Mouse (Mus musculus): ENCODE results near the gene Vav2. TPM values are rescaled to one million over a fixed set of nuclear protein-coding genes. Genes with fewer than 3 reads are reported as not detected.

Vav2 gene
- 10 to 100 TPM in 3 of 4 experiments, 1 to 10 TPM in 1; 8.2 to 13.1 (median 12.1) TPM for total RNA-seq (2022)

DNA sequence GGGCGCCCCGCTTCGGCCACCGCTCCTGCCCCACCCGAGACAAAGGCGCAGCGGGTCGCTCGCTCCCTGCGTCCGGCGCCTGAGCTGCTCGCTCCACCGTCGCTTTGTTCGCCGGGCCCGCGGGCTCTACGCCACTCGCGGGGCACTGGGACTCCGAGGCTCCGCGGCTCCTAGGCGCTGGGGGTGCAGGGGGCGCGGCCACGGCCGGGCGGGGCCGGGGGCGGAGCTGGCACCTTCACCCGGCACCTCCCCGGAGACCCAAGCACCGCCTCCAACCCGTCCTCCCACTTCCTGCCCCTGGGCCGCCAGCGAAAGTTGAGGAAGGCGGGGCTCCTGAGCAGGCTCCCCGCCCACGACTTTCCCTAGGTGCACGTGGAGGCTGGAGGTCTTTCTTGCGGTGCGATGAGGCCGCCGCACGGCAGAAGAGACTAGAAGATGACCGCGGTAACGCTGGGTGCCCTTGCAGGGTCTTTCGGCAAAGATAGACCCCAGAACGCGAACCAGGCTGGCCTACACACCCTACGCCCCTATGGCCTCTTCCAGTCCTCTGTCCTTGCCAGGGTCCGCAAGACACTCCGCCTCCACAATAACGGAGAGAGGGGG, at the start of gene Vav2:
Vav2 (minus strand) TSS at position 179 of the 603 bp plus-strand sequence.
- peak; percentile 91 for DNase-seq (ENCODE audit: low spot score)

DNA sequence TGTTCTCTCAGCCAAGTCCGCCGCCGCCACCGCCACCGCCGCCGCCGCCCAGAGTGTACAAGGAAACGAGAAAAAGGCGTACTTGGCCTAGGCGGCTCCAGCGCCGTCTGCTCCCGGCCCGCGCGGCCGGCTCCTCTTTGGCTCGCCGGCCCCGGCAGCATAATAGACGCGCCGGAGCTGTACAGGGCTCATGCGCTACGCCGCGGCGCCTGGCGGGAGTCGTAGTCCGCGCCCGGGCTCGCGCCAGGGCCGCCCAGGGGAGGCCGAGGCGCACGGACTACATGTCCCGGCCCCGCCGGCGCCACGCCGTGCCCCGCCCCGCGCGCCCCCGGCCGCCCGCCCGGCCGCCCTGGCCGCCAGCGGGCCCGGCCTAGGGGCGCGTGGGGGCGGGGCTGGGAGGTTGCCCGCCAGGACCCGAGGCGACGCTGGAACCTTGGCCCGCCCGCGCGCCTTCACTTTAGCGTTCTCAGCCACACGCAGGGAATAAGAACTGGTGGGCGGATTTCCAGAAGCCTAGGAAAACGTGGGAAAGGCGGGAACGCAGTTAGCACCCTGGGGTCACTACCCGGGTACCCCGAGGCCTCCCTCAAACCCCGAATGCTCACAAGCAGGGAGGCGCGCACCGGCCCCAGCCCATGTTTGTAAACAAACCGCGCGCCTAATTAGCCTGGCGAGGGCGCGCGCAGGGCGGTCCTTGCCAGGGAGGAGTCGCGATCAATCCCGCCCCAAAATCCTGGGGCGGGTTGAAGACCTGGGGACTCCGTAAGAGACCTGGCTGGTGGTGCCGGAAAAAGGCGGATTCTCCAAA, 48.9 kb upstream of the Vav2 start:
- peak; percentile 84 for DNase-seq (ENCODE audit: low spot score)

DNA sequence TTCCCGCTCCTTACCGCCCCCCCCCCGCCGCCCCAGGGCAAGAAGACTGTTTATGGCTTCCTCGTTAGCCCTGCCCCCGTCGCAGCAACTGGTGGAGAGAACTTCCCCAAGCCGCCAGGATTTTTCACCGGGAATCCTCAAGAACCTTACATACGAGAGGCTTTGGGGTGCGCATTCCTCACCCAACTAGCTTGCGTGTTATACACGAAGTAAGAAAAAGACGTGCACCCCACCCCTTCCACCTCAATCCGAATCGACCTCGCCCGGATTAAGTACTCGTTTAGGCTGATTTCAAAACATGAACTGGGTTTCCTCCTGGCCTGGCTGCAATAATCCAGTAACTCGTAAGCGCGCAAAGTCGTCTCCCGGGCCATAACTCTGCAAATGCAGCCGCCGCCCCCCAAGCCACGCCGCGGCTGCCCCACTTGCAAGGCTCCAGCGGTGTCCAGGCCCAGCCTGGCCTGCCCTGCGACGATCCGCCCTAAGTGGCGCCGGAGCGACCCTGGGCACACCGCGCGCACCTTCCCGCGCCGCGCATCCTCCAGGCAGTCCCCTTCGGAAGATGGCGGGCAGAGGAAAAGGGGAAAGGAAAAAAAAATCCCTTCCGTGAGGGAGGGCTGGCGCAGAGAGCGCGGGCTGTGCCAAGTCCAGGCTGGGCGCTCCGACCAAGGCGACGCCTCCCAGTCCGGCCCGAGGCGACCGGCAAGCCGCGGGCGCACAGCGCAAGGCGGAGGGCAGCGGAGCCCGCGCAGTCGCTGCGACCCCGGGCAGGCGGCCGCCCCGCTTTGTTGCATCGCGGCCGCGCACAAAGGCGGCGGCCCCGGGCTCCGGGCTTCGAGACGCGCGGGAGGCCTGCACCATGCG, 48.0 kb upstream of the Vav2 start:
- peak; percentile 18 for DNase-seq (ENCODE audit: low spot score)

DNA sequence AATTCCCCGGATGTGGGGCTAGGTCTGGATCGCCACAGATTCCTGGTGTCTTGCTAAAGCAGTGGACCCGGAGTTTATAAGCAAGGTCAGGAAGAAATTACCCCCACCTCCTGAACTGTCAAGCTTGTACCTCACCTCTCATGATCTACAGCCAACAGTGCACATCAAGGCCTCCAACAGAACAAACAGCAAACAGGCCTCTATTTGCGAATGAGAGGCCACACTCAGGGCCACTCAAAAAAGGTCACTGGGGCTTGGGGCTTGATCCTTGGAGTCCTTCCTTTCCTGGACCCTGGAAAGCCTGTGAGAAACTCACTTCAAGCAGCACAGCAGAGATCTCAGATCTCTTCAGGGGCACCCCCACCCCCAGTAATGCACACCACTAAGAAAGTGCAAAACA, 47.1 kb upstream of the Vav2 start:
- no peak for DNase-seq (ENCODE audit: low spot score)

DNA sequence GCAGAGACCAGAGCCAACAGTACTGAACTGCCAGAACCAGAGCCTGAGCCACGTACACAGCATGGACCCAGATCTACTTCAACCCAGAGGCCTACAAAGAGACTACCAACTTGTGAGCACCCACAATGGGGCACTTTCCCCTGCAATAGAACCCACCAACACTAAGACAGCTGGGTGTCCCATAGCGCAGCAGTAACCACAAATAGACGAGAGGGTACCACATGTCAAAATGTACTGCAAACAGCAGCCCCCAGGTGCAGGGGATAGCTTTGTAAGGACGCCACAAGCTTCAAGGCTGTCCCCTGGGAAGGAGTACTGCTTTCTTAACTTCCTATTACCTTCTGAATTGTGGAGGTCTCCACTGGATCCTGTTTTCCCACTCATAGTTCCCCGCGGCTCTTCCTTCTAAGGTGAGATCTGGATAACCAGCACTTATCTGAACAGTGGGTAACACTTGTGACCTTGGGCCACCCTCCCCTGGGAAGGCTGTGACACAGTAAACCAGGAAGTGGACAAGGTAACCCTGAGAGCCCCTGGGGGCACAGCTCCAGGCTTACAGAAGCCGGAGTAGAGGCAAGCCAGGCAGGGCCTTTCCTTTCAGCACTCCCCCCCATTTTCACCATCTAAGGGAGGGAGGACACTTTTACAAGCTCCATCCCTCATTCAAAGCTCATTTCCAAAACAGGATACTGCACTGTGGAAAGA, 46.4 kb upstream of the Vav2 start:
- DNase-seq (ENCODE audit: low spot score), result no peak

DNA sequence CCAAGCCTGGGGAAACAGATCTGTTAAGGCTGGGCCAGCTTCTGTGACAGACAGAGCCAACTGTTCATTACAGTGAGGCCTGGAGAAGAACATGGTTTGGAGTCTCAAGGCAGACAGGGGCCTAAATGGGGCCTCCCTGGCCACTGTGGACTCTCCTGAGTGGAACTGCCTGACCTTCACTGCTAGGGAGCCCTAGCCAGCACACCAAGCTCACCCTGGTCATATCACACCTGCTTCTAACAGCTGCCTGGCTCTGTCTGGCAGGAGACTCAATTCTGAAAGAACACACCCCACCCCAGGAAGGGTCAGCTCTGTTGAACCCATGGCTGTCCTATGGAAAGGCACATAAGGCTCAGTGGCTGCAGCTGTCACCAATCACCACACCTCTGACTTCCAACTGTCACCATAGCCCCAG, 44.3 kb upstream of the Vav2 start:
- DNase-seq (ENCODE audit: low spot score), result no peak

DNA sequence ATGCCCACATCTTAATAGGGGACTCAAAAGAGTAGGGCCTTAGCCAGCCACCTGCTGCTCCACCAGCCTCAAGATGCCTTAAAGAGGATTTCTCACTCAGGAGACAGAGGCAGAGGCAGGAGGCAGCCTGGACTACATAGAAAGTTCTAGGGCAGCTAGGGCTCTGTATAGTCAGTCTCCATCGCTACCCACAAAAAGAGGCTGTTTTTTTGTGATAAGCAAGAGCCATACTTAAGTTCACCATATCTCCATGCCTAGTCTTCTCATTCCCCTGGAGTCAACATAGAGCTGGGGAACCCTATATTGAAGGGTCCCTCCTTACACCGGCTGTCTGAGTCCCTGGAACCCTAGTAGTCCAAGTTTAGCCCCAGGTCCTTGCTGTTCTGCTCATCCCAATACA, 43.7 kb upstream of the Vav2 start:
- DNase-seq (ENCODE audit: low spot score), result no peak

DNA sequence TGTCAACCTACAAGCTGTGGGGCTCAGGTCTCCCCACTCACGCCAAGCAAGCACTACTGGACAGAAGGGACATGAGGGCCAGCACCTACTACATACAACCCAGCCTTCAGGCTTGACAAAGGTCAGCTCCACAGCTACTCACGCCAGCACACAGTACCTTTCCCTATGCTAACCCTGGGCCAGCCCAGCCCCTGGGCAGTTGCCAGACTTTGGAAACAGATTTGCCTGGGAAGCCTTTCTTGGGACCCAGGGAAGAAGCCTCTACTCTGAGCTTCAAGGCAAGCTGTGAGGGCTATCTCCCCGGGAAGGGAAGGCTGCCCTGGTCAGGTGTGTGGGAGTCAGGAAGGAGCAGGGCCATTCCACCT, 43.1 kb upstream of the Vav2 start:
- no peak for DNase-seq (ENCODE audit: low spot score)

DNA sequence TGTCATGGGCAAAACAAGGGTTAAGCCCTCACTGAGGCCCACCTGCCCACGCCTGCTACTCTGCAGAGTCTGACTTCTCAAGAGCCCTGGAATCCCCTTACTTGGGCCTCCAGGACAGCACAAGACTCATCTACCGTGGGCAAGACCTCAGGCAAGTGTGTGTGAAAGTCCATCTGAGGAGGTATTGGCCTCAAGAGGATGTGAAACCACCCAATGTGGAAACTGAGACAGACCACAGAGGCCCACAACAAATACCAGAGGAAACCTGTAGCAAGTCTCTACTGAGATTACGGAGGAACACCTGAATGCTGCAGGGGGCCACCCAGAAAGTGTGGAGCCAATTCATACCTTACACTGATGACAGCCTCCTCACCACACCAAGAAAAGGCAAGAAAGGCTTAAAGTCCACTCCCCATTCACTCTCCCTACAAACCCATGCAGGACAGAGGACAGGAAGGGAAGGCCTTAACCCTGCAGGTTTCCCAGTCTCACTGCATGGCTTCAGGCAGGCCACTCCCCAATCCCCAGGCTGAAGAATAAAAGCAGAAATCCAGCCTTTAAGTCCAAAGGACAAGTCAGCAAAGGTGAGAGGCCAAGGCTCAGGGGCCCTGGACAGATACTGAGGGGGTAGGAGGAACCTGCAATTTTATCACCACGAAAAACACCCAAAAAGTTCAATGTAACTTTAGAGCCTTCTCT, 42.6 kb upstream of the Vav2 start:
- no peak for DNase-seq (ENCODE audit: low spot score)

DNA sequence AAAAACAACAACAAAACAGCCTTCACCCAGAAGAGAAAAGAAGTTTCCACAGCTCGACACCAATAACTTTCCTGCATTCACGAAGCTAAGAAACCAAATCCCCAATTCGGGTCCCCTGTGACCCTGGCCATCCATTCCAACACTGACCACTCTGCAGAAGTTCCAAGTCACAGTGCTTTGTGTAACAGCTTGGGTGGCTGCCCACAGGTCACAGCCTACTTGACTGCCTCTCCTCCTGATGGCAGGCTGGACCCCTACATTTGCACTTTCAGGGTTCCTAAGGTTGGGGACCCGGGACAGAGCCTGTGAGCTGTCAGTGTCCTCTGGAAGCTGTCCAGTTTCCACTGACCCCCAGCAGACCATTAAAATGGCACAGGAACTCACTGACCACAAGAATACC, 36.1 kb upstream of the Vav2 start:
- DNase-seq (ENCODE audit: low spot score), result no peak

DNA sequence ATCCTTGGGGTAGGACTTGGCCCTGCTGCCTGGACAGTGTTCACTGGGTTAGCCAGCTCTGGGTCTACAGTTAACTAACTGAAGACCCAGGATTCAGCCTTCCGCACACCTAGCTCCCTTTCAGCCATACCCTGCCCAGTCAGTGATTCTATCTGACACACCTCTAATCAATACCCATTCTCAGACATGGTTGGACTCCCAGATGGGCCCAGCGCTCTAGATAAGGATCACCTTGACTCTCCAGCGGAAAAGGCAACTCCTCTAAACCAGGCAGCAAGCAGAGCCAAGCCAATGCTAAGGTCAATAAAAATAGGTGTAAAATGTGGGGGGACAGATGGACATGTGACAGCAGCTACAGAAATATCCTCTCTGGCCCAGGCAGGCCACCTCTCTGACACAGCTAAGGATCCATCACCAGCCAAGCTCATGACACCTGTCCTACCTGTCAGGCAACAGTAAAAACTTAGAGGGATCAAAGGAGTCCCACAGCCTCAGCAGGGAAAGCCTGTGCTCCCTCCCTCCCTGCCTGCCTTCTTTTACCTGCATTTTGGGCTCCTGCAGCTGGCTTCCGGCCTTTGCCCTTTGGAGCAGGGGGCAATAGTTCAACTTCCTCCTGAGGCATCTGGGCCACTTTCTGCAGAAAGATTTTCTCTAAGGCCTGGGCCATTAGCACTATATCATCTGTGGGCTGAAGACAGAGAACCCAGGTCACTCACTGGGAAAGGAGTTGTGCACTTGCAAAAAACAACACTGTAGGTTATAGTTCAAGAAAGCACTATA, 35.2 kb upstream of the Vav2 start:
- no peak for DNase-seq (ENCODE audit: low spot score)

DNA sequence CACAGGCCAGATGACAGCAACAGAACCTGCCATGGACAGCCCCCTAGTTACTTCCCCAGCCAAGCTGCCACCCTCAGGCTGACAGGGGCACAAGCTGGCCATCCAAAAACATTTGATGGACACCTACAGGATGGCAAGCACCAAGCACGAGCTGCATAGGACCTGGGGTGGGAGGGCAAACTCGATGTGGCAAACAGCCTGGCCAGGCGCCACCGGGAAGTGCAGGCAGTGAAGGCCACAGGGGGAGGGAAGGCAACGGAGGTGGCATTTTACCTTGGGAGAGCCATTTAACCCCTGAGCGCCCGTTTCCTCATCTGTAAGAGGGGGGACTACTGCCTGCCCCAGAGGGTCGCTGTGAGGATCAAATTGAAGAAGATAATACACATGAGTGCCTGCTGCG, 33.8 kb upstream of the Vav2 start:
- DNase-seq (ENCODE audit: low spot score), result no peak

DNA sequence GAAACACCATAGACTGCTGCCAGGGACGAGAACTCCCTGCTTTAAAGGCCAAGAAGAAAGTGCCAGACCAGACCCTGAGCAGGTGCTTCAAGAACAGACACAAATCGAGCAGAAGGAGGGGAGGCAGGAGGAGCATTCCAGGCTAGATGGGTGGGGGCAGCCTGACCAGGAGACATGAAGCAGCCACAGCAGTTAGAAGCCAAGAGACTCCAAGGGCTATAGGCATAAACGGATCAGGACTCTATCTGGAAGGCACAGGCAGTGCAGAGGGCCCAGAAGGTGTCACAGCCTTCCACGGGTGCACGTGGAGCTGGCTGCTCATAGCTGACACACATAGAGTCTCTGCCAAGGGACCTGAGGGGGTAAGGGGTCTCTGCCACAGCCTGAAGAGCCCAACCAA, 33.3 kb upstream of the Vav2 start:
- DNase-seq (ENCODE audit: low spot score), result no peak

DNA sequence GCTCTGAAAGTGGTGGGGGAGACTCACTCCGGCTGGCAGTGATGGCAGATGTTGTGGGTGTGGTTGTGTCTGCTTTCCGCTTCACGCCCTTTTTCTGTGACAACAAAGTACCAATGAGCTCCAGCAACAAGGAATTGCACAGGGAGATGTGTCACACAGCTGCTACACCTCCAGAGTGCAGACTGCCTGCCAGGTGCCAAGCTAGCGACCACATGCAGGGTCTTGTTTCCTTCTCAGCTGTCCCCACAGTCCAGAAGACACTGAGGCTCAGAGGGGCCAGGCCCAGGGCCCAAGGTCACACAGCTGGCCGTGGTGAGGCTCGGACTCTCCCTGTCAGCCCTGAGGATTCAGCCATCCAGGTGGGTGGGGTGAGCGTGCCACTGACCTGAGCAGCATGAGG, 32.9 kb upstream of the Vav2 start:
- DNase-seq (ENCODE audit: low spot score), result no peak

DNA sequence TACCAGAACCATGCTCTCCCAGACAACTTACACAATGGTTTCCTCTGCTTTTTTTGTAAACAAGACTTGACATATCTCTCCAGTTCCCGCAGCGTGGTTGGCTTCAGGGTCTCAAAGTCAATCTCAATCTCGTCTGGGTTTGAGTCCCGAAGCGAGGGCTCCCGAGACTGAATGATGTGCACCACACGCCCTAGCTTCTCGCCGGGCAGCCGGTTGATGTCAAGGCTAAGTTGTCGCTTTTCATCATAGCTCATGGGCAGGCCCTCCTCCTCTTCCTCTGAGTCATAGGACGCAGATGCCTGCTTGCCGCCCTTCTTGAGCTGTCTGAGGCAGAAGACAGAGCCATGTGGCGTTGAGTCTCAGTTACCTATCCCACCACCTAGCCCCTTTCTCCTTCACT, 23.4 kb upstream of the Vav2 start:
- no peak for DNase-seq (ENCODE audit: low spot score)

DNA sequence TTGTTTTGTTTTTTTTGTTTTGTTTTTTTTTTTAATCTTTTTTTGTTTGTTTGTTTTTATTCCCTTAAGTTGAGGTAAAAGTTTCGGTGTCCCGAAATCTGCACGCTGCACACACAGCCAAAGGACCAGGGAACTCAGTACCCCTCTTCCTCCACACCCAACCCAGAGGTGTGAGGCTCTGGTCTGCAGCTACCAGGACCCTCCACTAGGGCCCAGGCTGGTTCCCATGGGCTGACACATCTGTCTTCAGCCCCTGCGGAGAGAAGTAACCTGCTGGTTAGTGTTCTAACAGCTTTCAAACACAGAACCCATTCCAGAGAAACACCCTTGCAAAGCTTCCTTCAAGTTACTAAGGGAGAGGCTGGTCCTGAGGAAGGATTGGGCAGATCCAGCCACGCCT, 20.9 kb upstream of the Vav2 start:
- DNase-seq (ENCODE audit: low spot score), result no peak

DNA sequence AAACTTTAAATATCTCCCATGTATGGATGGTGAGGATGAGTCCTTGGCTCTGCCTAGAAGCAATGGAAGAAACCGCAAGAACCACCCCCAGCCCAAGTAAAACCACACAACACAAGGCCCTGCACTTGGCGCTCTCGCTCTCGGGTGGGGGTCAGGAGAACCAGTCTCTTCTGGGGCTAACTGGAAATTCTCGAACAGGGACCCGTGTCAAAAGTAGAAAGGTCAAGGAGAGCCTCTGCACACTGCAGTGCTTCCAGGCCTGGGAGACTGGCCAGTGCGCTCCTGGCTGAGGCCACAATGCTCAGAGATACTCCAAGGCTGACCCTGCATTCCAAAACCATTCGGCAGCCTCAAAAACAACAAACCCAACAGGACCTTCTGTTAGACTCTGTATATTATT, 20.0 kb upstream of the Vav2 start:
- no peak for DNase-seq (ENCODE audit: low spot score)

DNA sequence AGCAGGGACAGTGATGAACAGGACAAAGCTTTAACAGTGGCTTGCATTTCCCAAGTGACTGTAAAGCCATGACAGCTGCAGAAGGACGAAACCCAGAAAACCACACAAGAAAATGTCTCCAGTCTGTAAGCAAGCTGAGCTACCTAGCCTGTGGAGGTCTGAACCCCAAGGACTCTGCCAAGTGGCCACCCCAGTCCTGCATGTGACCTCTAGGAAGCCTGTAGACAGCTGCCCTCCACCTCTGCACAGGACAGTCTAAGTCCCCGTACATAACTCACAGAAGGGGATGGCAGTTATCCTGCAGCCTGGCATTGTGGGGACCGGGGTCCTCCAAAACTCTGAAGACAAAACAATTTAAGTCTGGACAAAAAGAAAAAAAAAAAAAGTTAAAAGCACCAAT, 19.1 kb upstream of the Vav2 start:
- DNase-seq (ENCODE audit: low spot score), result no peak

DNA sequence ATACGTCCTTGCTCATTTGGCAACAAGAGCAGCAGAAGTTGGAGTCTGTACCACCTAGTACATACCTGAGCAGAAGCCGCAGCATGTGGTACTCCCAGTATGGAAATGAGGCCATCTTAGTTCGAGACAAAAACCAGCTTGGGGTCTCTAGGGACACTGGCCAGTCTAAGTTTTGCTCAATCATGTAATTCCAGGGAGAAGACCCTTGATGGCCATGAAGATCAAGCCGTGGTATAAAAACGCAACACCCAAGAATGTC, 16.5 kb upstream of the Vav2 start:
- DNase-seq (ENCODE audit: low spot score), result no peak

DNA sequence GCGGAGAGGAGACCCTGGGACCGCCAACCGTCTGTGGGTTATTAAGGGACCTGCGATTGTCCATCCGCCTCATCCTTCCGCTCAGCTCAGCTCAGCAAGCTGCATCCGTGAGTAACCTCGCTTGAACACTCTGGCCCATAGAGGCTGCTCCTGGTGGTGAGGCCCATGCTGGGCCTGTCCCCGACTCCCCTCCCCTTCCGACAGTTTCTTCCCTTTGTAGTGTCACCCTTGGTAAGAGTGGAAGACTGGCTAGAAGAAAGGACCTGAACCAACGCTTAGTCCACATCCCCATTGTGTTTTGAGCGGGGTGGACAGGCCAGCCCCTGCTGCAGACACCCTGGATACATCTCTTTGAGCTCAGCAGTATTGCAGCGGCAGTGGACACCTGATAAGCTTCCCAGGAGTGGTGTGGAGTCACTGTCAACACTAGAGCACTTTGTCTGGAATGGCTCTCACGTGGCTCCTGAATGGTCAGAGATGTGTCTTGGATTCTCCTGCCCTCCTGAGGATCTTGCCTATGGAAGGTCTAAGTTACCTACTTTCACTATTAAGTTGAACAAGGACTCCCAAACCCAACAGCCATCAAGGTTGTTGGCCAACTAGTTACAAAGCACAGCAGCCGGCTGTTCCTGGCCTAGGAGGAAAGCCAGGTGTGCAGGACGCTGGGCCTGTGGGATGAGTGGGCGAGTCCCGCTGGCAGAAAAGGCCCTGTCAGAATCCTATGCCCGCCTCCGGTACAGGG, 16.0 kb upstream of the Vav2 start:
- no peak for DNase-seq (ENCODE audit: low spot score)

All from heart, adult 8-10 months (tissue).